Mouse (Mus musculus): ENCODE measurements around the gene Ifngr2. TPM values are rescaled to one million over a fixed set of nuclear protein-coding genes. Genes with fewer than 3 reads are reported as not detected.

Ifngr2 gene
- polyA plus RNA-seq, 1 experiment from 2014 or later: 32.7 TPM

GRCm38 (mm10) chr16:91609501-91610245, 62.8 kb downstream of the Ifngr2 start:
- ATAC-seq (ENCODE audit: insufficient number of reproducible peaks, low FRiP score, low TSS enrichment, low read depth) (no peak), DNase-seq (ENCODE audit: low spot score) (no peak)
- H3K4me1 ChIP-seq (ENCODE audit: control insufficient read depth, insufficient read depth, low read length): no peaks in the 10 kb centered on the region
- no peaks in the 10 kb centered on the region for H3K27me3 ChIP-seq (ENCODE audit: control insufficient read depth, insufficient read depth, low read length)
- WGBS: 78% methylated on average over 9 of the region's 9 CpGs
- no peaks in the 10 kb centered on the region for H3K9me3 ChIP-seq (ENCODE audit: control insufficient read depth, low read length)
- H3K4me2 ChIP-seq (ENCODE audit: low read depth, severe bottlenecking): no peak overlapping the region
- H3K9ac ChIP-seq (ENCODE audit: low read length): no peak overlapping the region
- no peak overlapping the region for H3K27ac ChIP-seq (replicated peaks; ENCODE audit: low read depth, low read length)
- no peak overlapping the region for H3K4me3 ChIP-seq (ENCODE audit: low read depth, low read length)
- H3K36me3 ChIP-seq (ENCODE audit: control insufficient read depth, insufficient read depth, low read length): no peaks in the 10 kb centered on the region

GRCm38 (mm10) chr16:91611248-91611647, 64.4 kb downstream of the Ifngr2 start:
- Histone ChIP-seq H3K36me3 (ENCODE audit: control insufficient read depth, insufficient read depth, low read length) (no peaks in the 10 kb centered on the region), H3K9me3 (ENCODE audit: control insufficient read depth, low read length) (no peaks in the 10 kb centered on the region), H3K4me2 (ENCODE audit: low read depth, severe bottlenecking) (no peak overlapping the region), H3K4me3 (ENCODE audit: low read depth, low read length) (no peak overlapping the region), H3K4me1 (ENCODE audit: control insufficient read depth, insufficient read depth, low read length) (no peaks in the 10 kb centered on the region), H3K27ac (replicated peaks; ENCODE audit: low read depth, low read length) (no peak overlapping the region), H3K9ac (ENCODE audit: low read length) (no peak overlapping the region), H3K27me3 (ENCODE audit: control insufficient read depth, insufficient read depth, low read length) (no peaks in the 10 kb centered on the region)
- no peak for DNase-seq (ENCODE audit: low spot score)
- whole genome bisulfite sequencing: 77% methylated on average over 11 of the region's 11 CpGs
- no peak for ATAC-seq (ENCODE audit: insufficient number of reproducible peaks, low FRiP score, low TSS enrichment, low read depth)

GRCm38 (mm10) chr16:91612525-91612924, 65.7 kb downstream of the Ifngr2 start:
- Histone ChIP-seq H3K4me2 (ENCODE audit: low read depth, severe bottlenecking) (no peak overlapping the region), H3K27me3 (ENCODE audit: control insufficient read depth, insufficient read depth, low read length) (no peaks in the 10 kb centered on the region), H3K9me3 (ENCODE audit: control insufficient read depth, low read length) (no peaks in the 10 kb centered on the region), H3K4me1 (ENCODE audit: control insufficient read depth, insufficient read depth, low read length) (no peaks in the 10 kb centered on the region), H3K4me3 (ENCODE audit: low read depth, low read length) (no peak overlapping the region), H3K9ac (ENCODE audit: low read length) (no peak overlapping the region), H3K27ac (replicated peaks; ENCODE audit: low read depth, low read length) (no peak overlapping the region), H3K36me3 (ENCODE audit: control insufficient read depth, insufficient read depth, low read length) (no peaks in the 10 kb centered on the region)
- no peak for ATAC-seq (ENCODE audit: insufficient number of reproducible peaks, low FRiP score, low TSS enrichment, low read depth)
- WGBS: 81% methylated on average over 5 of the region's 5 CpGs
- no peak for DNase-seq (ENCODE audit: low spot score)

- DNase-seq (ENCODE audit: low spot score) (no peak), ATAC-seq (ENCODE audit: insufficient number of reproducible peaks, low FRiP score, low TSS enrichment, low read depth) (no peak)
- no peaks in the 10 kb centered on the region for H3K4me1 ChIP-seq (ENCODE audit: control insufficient read depth, insufficient read depth, low read length)
- no peaks in the 10 kb centered on the region for H3K27me3 ChIP-seq (ENCODE audit: control insufficient read depth, insufficient read depth, low read length)
- H3K4me2 ChIP-seq (ENCODE audit: low read depth, severe bottlenecking): no peak overlapping the region
- no peak overlapping the region for H3K27ac ChIP-seq (replicated peaks; ENCODE audit: low read depth, low read length)
- 87% methylated on average over 6 of the region's 6 CpGs for WGBS
- no peaks in the 10 kb centered on the region for H3K36me3 ChIP-seq (ENCODE audit: control insufficient read depth, insufficient read depth, low read length)
- no peak overlapping the region for H3K4me3 ChIP-seq (ENCODE audit: low read depth, low read length)
- H3K9ac ChIP-seq (ENCODE audit: low read length): no peak overlapping the region
- H3K9me3 ChIP-seq (ENCODE audit: control insufficient read depth, low read length): no peaks in the 10 kb centered on the region
Measured at GRCm38 (mm10) chr16:91614552-91614951, 67.7 kb downstream of the Ifngr2 start.

Small RNA genes within 50 kb of the gene (microRNA-seq; reads per million reads assigned to microRNA genes)
- not detected for gene Mir6367

Other genes with a start within 250 kb of the Ifngr2 start
- 39.2 and 39.3 TPM in 2 replicates for gene Ifnar2, start 174.3 kb upstream of the Ifngr2 start, polyA plus RNA-seq (2014; fragmentation: Nextera tagmentation; extraction: Ambion mirVana)
- not detected in 2 replicates for gene Gm21970, start 155.4 kb upstream of the Ifngr2 start, polyA plus RNA-seq (2014; fragmentation: Nextera tagmentation; extraction: Ambion mirVana)
- 7.5 and 8.3 TPM in 2 replicates for gene Il10rb, start 140.9 kb upstream of the Ifngr2 start, polyA plus RNA-seq (2014; fragmentation: Nextera tagmentation; extraction: Ambion mirVana)
- gene Ifnar1, start 61.8 kb upstream of the Ifngr2 start, polyA plus RNA-seq (2014; fragmentation: Nextera tagmentation; extraction: Ambion mirVana): 55.0 and 58.4 TPM in 2 replicates
- gene Tmem50b, start 50.7 kb downstream of the Ifngr2 start, polyA plus RNA-seq (2014; fragmentation: Nextera tagmentation; extraction: Ambion mirVana): 31.6 and 32.4 TPM in 2 replicates
- 3.9 and 6.4 TPM in 2 replicates for gene Dnajc28, start 72.0 kb downstream of the Ifngr2 start, polyA plus RNA-seq (2014; fragmentation: Nextera tagmentation; extraction: Ambion mirVana)
- gene Gart, start 99.9 kb downstream of the Ifngr2 start, polyA plus RNA-seq (2014; fragmentation: Nextera tagmentation; extraction: Ambion mirVana): 131 and 143 TPM in 2 replicates
- 150 and 151 TPM in 2 replicates for gene Son, start 100.4 kb downstream of the Ifngr2 start, polyA plus RNA-seq (2014; fragmentation: Nextera tagmentation; extraction: Ambion mirVana)
- gene Donson, start 141.7 kb downstream of the Ifngr2 start, polyA plus RNA-seq (2014; fragmentation: Nextera tagmentation; extraction: Ambion mirVana): 37.0 and 40.8 TPM in 2 replicates
- 57.9 and 71.7 TPM in 2 replicates for gene Cryzl1, start 181.9 kb downstream of the Ifngr2 start, polyA plus RNA-seq (2014; fragmentation: Nextera tagmentation; extraction: Ambion mirVana)
- gene Itsn1, start 182.2 kb downstream of the Ifngr2 start, polyA plus RNA-seq (2014; fragmentation: Nextera tagmentation; extraction: Ambion mirVana): 32.5 and 37.5 TPM in 2 replicates